Mouse (Mus musculus) adrenal gland, adult 8-10 months (tissue): ENCODE results near the gene Ache. TPM values are rescaled to one million over a fixed set of nuclear protein-coding genes. Genes with fewer than 3 reads are reported as not detected.

ENCODE experiments used
- DNase-seq: peaks from one replicate; pipeline ENCODE4 v3.0.0; 2022
- microRNA-seq, 2 experiments: library from miRNA; unstranded; fragments of <30 nt; microRNA quantifications; one replicate each; pipeline ENCODE4 v1.2.0; 2022
- total RNA-seq, 4 experiments: library from RNA; stranded (reverse); gene quantifications; 2 replicates each; pipeline ENCODE4 v1.2.4; 2022

Ache gene
- total RNA-seq, 4 experiments from 2014 or later = 11.5 to 22.5 (median 16.8) TPM

DNA sequence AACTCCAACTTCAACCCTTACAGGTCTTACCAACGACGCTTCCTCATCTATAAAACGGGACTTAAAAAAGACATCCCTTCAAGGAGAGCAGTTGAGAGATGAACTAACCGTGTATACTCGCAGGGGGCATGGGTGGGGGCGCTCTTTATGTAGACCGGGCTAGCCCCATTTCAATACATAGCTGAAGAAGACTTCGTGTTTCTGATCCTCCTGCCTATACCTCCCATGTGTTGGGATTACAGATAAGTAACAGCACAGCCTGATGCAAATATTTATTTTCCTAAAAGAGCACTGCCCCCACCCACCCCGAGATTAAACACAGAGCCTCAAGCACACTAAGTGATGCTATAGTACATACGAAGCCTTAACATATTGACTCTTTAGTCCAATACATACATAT is 47.0 kb downstream of the Ache start:
- DNase-seq = no peak

DNA sequence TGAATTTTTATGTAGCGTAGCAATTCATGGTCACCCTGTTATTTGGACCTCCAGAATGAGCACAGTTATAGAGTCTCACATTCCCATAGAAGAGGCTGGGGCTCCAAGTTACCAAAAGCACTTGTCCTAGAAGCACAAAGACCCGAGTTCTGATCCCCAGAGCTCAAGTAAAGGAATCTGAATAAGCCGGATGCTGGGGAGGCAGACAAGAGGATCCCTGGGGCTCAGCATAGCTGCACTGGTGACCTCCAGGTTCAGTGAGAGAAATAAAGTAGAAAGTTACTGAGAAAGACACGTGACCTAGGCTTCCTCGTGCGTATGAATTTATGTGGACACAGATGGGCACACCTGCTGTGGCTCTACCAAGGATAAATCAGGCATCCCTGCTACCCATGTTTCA is 47.7 kb downstream of the Ache start:
- no peak for DNase-seq

DNA sequence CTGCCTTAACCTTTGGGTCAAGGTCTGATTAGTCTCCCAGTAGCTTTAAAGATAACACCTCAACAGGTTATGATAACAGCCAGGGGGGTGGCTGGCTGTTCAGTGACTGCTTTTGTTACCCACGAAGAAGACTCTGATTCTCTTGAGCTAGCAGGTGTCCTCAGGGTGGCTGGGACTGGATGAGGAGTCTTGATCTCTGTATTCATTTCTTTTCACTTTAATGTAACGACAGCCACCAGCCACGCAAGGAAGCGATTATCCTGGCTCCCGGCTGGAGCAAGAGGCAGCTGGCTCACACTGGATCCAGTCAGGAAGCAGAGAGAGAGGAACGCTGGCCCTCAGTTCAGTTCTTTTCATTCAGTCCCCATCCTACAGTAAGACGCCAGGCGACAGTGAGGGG is 49.9 kb downstream of the Ache start:
- no peak for DNase-seq

DNA sequence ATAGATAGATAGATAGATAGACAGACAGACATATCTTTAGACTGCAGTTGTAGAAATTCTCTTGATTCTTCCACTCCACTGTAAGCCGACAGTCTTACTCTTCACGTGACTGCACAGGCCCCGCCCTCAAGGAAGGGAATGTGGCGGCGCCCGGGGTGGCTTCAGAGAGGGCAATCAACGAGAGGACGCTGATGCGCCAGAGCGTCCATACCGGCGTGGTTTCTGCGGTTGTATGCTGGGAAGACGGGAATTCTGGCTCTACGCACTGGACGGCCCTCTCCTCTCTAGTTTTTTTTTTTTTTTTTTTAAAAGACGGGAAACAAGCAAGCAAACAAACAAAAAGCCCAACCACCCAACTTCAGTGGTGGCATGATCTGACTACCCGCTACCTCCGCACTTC is 50.9 kb downstream of the Ache start:
- peak; percentile 92 for DNase-seq

DNA sequence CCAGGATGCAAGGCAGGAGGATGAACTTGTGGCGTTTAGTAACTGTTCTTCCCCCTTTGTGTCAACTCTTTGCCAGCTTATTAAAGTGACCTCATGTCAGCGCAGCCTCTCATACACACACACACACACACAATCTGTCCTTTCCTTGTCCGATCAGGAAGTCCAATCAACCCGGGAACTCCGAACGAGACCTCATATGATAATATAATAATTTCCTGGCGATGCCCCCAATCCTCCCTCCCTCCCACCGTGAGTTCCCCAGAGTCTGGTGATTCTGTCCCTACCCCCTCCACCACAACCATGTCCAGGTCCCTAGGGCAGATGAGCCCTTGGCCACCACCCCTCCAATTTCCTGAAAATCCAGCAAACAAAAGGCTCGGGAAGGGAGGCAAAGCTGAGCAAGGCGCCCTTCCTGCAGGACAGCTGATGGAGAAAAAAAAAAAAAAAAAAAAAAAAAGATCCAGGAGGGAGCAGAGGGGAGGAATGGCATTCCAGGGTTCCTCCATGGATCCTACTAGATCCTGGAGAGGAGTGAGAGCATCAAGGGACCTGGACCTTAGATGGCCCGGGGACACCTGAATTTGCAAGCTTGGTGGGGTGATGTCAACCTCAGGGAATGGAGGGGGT is 51.5 kb downstream of the Ache start:
- DNase-seq = no peak

DNA sequence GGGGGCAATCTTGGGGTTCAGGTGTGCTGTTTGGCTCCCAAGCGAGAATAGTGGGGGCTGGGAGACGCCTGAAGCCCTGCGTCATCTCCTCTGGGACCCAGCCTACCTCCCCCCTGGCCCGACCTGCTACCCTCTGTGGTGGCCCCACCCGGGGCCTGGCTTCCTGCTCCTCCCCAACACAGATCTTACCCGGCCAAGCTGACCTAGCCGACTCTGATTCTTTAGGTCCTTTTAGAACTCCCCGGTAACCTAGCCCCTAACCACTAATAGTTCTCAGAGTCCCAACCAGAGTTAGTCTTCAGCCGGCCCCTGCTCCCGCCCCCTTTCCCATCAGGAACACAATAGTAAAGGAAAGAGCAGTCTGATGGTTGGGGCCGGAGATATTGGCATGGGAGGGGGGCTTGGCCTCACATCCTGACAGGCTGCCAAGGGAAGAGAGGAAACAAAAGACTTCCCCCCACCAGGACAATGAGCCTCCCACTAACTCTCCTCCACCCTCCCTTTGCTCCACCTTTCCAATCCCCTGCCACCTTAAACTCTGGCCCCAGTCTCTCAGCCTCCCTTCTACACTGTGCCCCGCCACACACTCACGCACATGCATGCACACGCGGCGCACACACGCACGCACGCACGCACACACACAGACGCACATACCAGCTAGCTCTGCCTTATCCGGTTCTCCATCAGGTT is 52.1 kb downstream of the Ache start:
- no peak for DNase-seq

DNA sequence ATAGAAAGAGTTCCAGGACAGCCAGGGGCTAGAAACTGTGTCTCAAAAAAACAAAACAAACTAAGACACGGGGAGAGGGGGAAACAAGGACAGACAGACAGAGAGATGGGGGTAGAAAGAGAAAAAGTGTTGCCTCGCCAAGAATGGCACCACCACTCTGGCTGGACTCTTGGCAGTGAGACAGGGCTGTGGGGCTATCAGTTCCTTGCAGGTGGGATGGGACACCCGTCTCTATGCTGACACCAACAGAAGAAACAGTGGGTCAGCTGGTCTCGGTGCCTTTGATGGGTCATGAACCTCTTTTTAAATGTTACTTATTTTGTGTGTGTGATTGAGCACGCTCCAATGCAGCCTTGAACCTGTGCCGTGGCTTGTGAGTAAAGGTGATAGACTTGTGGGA is 52.9 kb downstream of the Ache start:
- no peak for DNase-seq

DNA sequence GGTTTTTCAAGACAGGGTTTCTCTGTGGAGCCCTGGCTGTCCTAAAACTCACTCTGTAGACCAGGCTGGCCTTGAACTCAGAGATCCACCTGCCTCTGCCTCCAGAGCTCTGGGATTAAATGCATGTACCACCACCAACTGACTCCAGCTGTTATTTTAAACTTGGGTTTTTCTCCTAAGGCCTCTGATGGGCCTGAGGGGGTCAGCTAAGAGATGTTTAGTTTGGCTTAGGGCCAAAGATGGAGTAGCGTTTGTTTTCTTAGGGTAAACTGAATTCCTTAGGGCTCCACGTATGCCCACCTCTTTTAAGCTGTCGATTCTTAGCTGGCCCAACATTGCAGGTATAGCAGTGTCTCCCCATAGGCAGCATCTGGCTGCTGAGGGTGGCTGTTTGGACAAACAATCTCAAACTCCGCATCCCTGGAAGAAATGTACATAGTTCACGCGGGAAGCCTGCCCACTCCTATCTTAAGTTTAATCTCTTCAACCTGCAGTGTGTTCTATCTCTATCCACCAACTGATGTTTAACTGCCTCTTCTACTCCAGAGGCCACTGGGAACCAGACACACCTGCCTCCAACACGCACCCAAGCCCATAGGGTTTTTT is 55.2 kb downstream of the Ache start:
- no peak for DNase-seq

DNA sequence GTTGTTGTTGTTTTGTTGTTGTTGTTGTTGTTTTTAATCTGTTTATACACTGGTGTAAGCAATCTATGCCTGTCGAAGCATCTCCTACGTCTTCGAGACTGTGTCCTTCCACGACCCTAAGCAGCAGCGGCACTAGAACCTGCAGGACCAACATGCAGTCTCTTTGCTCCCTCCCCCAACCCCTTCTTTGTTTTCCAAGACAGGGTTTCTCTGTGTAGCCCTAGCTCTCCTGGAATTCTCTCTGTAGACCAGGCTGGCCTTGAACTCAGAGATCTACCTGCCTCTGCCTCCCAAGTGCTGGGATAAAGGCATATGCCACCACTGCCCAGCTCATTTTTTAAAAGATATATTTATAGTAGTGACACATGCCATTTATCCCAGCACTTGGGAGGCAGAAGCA is 56.1 kb downstream of the Ache start:
- no peak for DNase-seq

DNA sequence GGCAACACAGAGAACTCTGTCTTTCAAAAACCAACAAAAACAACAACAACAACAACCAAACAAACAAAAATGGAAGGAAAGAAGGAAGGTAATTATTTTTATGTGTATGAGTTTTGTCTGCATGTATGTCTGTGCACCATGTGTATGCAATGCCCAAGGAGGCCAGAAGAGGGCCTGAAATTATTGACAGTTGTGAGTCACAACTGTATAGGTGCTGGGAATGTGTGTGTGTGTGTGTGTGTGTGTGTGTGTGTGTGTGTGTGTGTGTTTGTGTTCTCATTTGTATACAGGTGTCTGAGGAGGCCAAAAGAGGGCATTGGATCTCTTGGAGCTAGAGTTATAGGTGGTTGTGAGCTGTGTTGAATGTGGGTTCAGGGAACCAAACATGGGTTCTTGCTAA is 56.5 kb downstream of the Ache start:
- DNase-seq = no peak

Small RNAs within 50 kb of the gene (microRNA-seq; reads per million reads assigned to microRNA genes)
- gene Mir7036 (0.70 to 1.0 reads per million in 2 experiments), gene Mir8116 (0 reads per million in 2 experiments)

Other genes with a start within 250 kb of the Ache start
- 100 to 1,000 TPM; 104 to 120 (median 106) TPM for gene Ap1s1, start 241.4 kb upstream of the Ache start, total RNA-seq
- 1 to 10 TPM; 2.7 to 9.5 (median 6.5) TPM for gene Serpine1, start 215.3 kb upstream of the Ache start, total RNA-seq
- 10 to 100 TPM; 44.0 to 57.1 (median 54.0) TPM for gene Trim56, start 171.3 kb upstream of the Ache start, total RNA-seq
- gene Muc3, start 138.2 kb upstream of the Ache start, total RNA-seq = not detected
- 1 to 10 TPM in 1 of 4 experiments, under 1 TPM in 2, not detected in 1; 0.14 to 1.0 (median 0.75) TPM for gene Muc3a, start 75.1 kb upstream of the Ache start, total RNA-seq
- 10 to 100 TPM; 13.0 to 16.4 (median 15.8) TPM for gene Ufsp1, start 7.1 kb downstream of the Ache start, total RNA-seq
- gene Srrt, start 20.2 kb downstream of the Ache start, total RNA-seq = 100 to 1,000 TPM; 145 to 244 (median 187) TPM
- gene Trip6, start 26.9 kb downstream of the Ache start, total RNA-seq = 10 to 100 TPM; 35.7 to 54.9 (median 48.5) TPM
- 10 to 100 TPM; 10.2 to 22.1 (median 16.6) TPM for gene Slc12a9, start 46.1 kb downstream of the Ache start, total RNA-seq
- gene Ephb4, start 62.6 kb downstream of the Ache start, total RNA-seq = 10 to 100 TPM; 51.4 to 70.3 (median 61.1) TPM
- gene Zan, start 189.5 kb downstream of the Ache start, total RNA-seq = not detected
- 10 to 100 TPM; 24.4 to 31.1 (median 27.4) TPM for gene Pop7, start 215.0 kb downstream of the Ache start, total RNA-seq
- 10 to 100 TPM; 38.5 to 67.8 (median 56.6) TPM for gene Gigyf1, start 231.0 kb downstream of the Ache start, total RNA-seq
- gene Epo, start 245.7 kb downstream of the Ache start, total RNA-seq = not detected
- 100 to 1,000 TPM; 569 to 665 (median 622) TPM for gene Gnb2, start 246.0 kb downstream of the Ache start, total RNA-seq